Mouse (Mus musculus) G1E (cell line): ENCODE results near the gene Nodal.

Source experiments
- CTCF ChIP-seq: IDR thresholded peaks from 2 replicates; pipeline ENCODE4 v1.5.1; 2012; ENCODE audit warnings: low read depth, low read length, inconsistent platforms, mixed read lengths
- GATA1 ChIP-seq: IDR thresholded peaks from 2 replicates; pipeline ENCODE4 v1.6.1; 2012; ENCODE audit warnings: borderline replicate concordance, low read length, inconsistent platforms, mixed read lengths
- POLR2AphosphoS5 ChIP-seq: IDR thresholded peaks from 2 replicates; pipeline ENCODE4 v1.6.1; 2012; ENCODE audit warnings: low read depth, low read length, inconsistent platforms; ENCODE audit not compliant: insufficient replicate concordance

DNA sequence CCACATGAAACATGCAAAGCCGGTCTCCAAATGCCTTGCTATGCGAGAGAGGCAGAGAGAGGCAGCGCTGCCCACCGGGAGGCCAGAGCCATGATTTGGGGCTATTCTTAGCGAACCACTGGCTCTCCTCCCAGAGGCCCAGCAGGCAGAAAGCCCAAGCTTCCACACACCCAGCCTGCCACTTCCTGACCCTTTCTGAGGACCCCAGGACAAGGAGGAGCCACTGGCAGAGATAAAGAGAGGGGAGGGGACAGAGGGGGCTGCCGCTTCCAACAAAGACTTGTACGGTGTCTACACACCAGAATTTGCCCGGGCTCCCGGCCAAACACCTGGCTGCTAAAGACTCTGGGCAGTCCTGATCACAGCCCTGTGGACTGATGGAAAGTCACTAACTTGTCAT lies 37.6 kb upstream of the Nodal start:
- TF ChIP-seq CTCF: no peak
- no peak for TF ChIP-seq GATA1
- no peak for TF ChIP-seq POLR2AphosphoS5
